Mouse (Mus musculus) liver, embryonic 14.5 days (tissue): ENCODE measurements at regions not wholly inside any gene's neighbourhood (a gene's known extent, or its start where the extent isn't known, plus 50 kb on each side); places are given as distances from the start of the nearest gene placed in this dataset.

Experiments used
- CTCF ChIP-seq: IDR thresholded peaks from 2 replicates; pipeline ENCODE4 v1.5.1; 2016; ENCODE audit warnings: antibody characterized with exemption, low read depth, control low read depth
- EP300 ChIP-seq: IDR thresholded peaks from 2 replicates; pipeline ENCODE4 v1.6.1; 2016; ENCODE audit warnings: antibody characterized with exemption, low read depth

GRCm38 (mm10) chr3:128415568-128415967, 519.4 kb upstream of the Fam241a start:
- TF ChIP-seq EP300, result no peak
- TF ChIP-seq CTCF, result no peak
